15 mouse cellular contexts compared by ENCODE assay signal in the genomic region with DNA sequence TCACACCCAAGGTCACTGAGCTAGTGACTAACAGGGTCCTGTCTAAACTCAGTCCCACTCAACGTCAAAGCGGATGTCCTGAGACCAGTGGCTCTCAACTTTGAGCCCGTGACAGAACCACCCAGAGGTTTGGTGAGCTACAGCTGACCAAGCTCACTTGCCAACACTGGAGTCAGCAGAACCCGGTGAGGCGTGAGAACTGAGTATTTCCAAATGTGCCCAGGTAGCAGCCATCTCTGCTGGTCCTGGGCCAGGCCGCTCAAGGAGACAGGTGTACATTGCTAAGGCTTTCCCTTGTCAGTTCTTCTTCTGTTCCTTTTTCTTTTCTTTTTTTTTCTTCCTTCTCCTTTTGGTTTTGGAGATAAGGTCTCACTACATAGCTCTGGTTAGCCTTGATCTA.
"Had no signal": no experiment of that assay in that cellular context is flagged by ENCODE, and none has a peak within 500 bp of the region (broad histone marks: within the 10 kb centered on the region; RNA-seq: fewer than 3 reads in every experiment).

No protein-coding gene starts in this region.

- H3K4me2 ChIP-seq: limb, embryonic 12.5 days; limb, embryonic 15.5 days; liver, embryonic 12.5 days; liver, embryonic 15.5 days; lung, embryonic 15.5 days; midbrain, embryonic 11.5 days had no signal

- H3K9me3 ChIP-seq: limb, embryonic 12.5 days; limb, embryonic 15.5 days; liver, embryonic 12.5 days; liver, embryonic 15.5 days; lung, embryonic 15.5 days; megakaryocyte, embryonic 14.5 days had no signal

- H3K36me3 ChIP-seq: limb, embryonic 12.5 days; limb, embryonic 15.5 days; liver, embryonic 12.5 days; liver, embryonic 15.5 days; lung, embryonic 15.5 days had no signal

- H3K9ac ChIP-seq: limb, embryonic 12.5 days; limb, embryonic 15.5 days; liver, embryonic 12.5 days; liver, embryonic 15.5 days; lung, embryonic 15.5 days had no signal

- DNase-seq: left cerebral cortex, postnatal 4 days; lung, adult 18-20 months; lung, postnatal 10 days; lung, postnatal 36 days; midbrain, embryonic 14.5 days; thymus, adult 18-20 months; thymus, postnatal 36 days had no signal

- ATAC-seq: intestine, postnatal 0 days; liver, embryonic 12.5 days had no signal

- H3K4me3 ChIP-seq: limb, embryonic 12.5 days; limb, embryonic 15.5 days; liver, embryonic 12.5 days; liver, embryonic 15.5 days; lung, embryonic 15.5 days; megakaryocyte, embryonic 14.5 days had no signal

- H3K4me1 ChIP-seq: liver, embryonic 12.5 days; liver, embryonic 15.5 days; megakaryocyte, embryonic 14.5 days had no signal

- H3K27me3 ChIP-seq: limb, embryonic 12.5 days; limb, embryonic 15.5 days; liver, embryonic 12.5 days; liver, embryonic 15.5 days; lung, embryonic 15.5 days; megakaryocyte, embryonic 14.5 days had no signal

- H3K27ac ChIP-seq: limb, embryonic 12.5 days; limb, embryonic 15.5 days; liver, embryonic 12.5 days; liver, embryonic 15.5 days; lung, embryonic 15.5 days had no signal
